Mouse (Mus musculus): ENCODE measurements around the gene Snx10.

Gene Snx10

GRCm38 (mm10) chr6:51533467-51534200 is 9.9 kb downstream of the Snx10 start:
- DNase-seq (ENCODE audit: low spot score), result no peak

GRCm38 (mm10) chr6:51535571-51535970 is 11.9 kb downstream of the Snx10 start:
- no peak for DNase-seq (ENCODE audit: low spot score)

- DNase-seq (ENCODE audit: low spot score), result no peak
Observed at GRCm38 (mm10) chr6:51540525-51540924, 16.8 kb downstream of the Snx10 start.

- no peak for DNase-seq (ENCODE audit: low spot score)
Observed at GRCm38 (mm10) chr6:51541422-51541821, 17.7 kb downstream of the Snx10 start.

- no peak for DNase-seq (ENCODE audit: low spot score)
Observed at GRCm38 (mm10) chr6:51542147-51542546, 18.4 kb downstream of the Snx10 start.

- no peak for DNase-seq (ENCODE audit: low spot score)
Observed at GRCm38 (mm10) chr6:51543639-51544117, 20.0 kb downstream of the Snx10 start.

- DNase-seq (ENCODE audit: low spot score), result no peak
Observed at GRCm38 (mm10) chr6:51544118-51544681, 20.5 kb downstream of the Snx10 start.

- peak; percentile 28 for DNase-seq (ENCODE audit: low spot score)
Observed at GRCm38 (mm10) chr6:51545219-51545859, 21.6 kb downstream of the Snx10 start.

- no peak for DNase-seq (ENCODE audit: low spot score)
Observed at GRCm38 (mm10) chr6:51546085-51546484, 22.4 kb downstream of the Snx10 start.

- DNase-seq (ENCODE audit: low spot score), result no peak
Observed at GRCm38 (mm10) chr6:51548757-51549156, 25.1 kb downstream of the Snx10 start.

GRCm38 (mm10) chr6:51551267-51551802 is 27.6 kb downstream of the Snx10 start:
- no peak for DNase-seq (ENCODE audit: low spot score)

GRCm38 (mm10) chr6:51556562-51556961 is 32.9 kb downstream of the Snx10 start:
- DNase-seq (ENCODE audit: low spot score), result no peak

GRCm38 (mm10) chr6:51558311-51558710 is 34.6 kb downstream of the Snx10 start:
- DNase-seq (ENCODE audit: low spot score), result no peak

- DNase-seq (ENCODE audit: low spot score), result no peak
Observed at GRCm38 (mm10) chr6:51566771-51567680, 43.3 kb downstream of the Snx10 start.

- no peak for DNase-seq (ENCODE audit: low spot score)
Observed at GRCm38 (mm10) chr6:51569086-51569485, 45.4 kb downstream of the Snx10 start.

GRCm38 (mm10) chr6:51573136-51573535 is 49.4 kb downstream of the Snx10 start:
- DNase-seq (ENCODE audit: low spot score), result no peak

GRCm38 (mm10) chr6:51574132-51574531 is 50.4 kb downstream of the Snx10 start:
- DNase-seq (ENCODE audit: low spot score), result no peak

GRCm38 (mm10) chr6:51578415-51578814 is 54.7 kb downstream of the Snx10 start:
- no peak for DNase-seq (ENCODE audit: low spot score)

GRCm38 (mm10) chr6:51580040-51580680 is 56.5 kb downstream of the Snx10 start:
- peak; percentile 43 for DNase-seq (ENCODE audit: low spot score)

GRCm38 (mm10) chr6:51581418-51581817 is 57.7 kb downstream of the Snx10 start:
- DNase-seq (ENCODE audit: low spot score), result no peak

- no peak for DNase-seq (ENCODE audit: low spot score)
Observed at GRCm38 (mm10) chr6:51582051-51582450, 58.4 kb downstream of the Snx10 start.
